Mouse (Mus musculus): ENCODE data around the gene H2afx. TPM values are rescaled to one million over a fixed set of nuclear protein-coding genes. Genes with fewer than 3 reads are reported as not detected.
"Not testable (repeated sequence)": the region's sequence is repeated elsewhere in the genome, so short reads cannot be mapped to it uniquely, and the experiment has no call there.

The H2afx gene
- polyA plus RNA-seq, 1 experiment: 123 TPM

- no peak overlapping the region for H3K4me3 ChIP-seq
- H3K79me2 ChIP-seq (ENCODE audit: control insufficient read depth, insufficient read depth): peaks cover 11% of the 10 kb centered on the region
- no peaks in the 10 kb centered on the region for H3K27me3 ChIP-seq (ENCODE audit: control insufficient read depth, insufficient read depth, insufficient read length)
- H3K4me2 ChIP-seq (ENCODE audit: low read depth): no peak overlapping the region
- TF ChIP-seq POLR2A (IDR thresholded peaks at IDR 0.05; ENCODE audit: insufficient read length, low read depth) (no peak), CEBPB (IDR thresholded peaks at IDR 0.05; ENCODE audit: insufficient read depth, poor library complexity, severe bottlenecking) (no peak), TCF3 (IDR thresholded peaks at IDR 0.05; ENCODE audit: insufficient read length, low read depth) (no peak), USF1 (IDR thresholded peaks at IDR 0.05; ENCODE audit: low read depth) (no peak), MYOG (IDR thresholded peaks at IDR 0.05; ENCODE audit: control insufficient read depth in 1 of 3, insufficient read depth in 1 of 3, insufficient read length in 2 of 3, low read depth in 2 of 3) (no peak), TCF12 (IDR thresholded peaks at IDR 0.05; ENCODE audit: insufficient read depth, poor library complexity, severe bottlenecking) (no peak), SRF (IDR thresholded peaks at IDR 0.05; ENCODE audit: control insufficient read depth, insufficient read length, low read depth) (no peak), E2F4 (IDR thresholded peaks at IDR 0.05; ENCODE audit: insufficient read depth) (no peak), REST (IDR thresholded peaks at IDR 0.05; ENCODE audit: insufficient read depth, insufficient read length) (no peak), MYOD1 (IDR thresholded peaks at IDR 0.05; ENCODE audit: control insufficient read depth in 1 of 3, insufficient read length in 2 of 3, low read depth in 2 of 3) (no peak)
- no peak overlapping the region for H3ac ChIP-seq (ENCODE audit: control insufficient read depth, insufficient read length)
- H3K36me3 ChIP-seq (ENCODE audit: control insufficient read depth, insufficient read depth): peaks cover 24% of the 10 kb centered on the region
These were observed 22.7 kb downstream of the H2afx start for GRCm38 (mm10) chr9:44357207-44357606.

GRCm38 (mm10) chr9:44361190-44361917 is 26.9 kb downstream of the H2afx start, which contains the start of gene Vps11:
Gene Vps11, minus strand, starts transcription at chr9:44361670.
- H3K36me3 ChIP-seq (ENCODE audit: control insufficient read depth, insufficient read depth): peaks cover 7% of the 10 kb centered on the region
- H3K4me2 ChIP-seq (ENCODE audit: low read depth): peak within 1 kb of the TSS; percentile 91
- H3K79me2 ChIP-seq (ENCODE audit: control insufficient read depth, insufficient read depth): peaks cover 11% of the 10 kb centered on the region
- no peaks in the 10 kb centered on the region for H3K27me3 ChIP-seq (ENCODE audit: control insufficient read depth, insufficient read depth, insufficient read length)
- H3ac ChIP-seq (ENCODE audit: control insufficient read depth, insufficient read length): peak within 1 kb of the TSS; percentile 24
- TF ChIP-seq MYOG (IDR thresholded peaks at IDR 0.05; ENCODE audit: control insufficient read depth in 1 of 3, insufficient read depth in 1 of 3, insufficient read length in 2 of 3, low read depth in 2 of 3): no peak
- no peak for TF ChIP-seq MYOD1 (IDR thresholded peaks at IDR 0.05; ENCODE audit: control insufficient read depth in 1 of 3, insufficient read length in 2 of 3, low read depth in 2 of 3)
- no peak for TF ChIP-seq E2F4 (IDR thresholded peaks at IDR 0.05; ENCODE audit: insufficient read depth)
- no peak for TF ChIP-seq CEBPB (IDR thresholded peaks at IDR 0.05; ENCODE audit: insufficient read depth, poor library complexity, severe bottlenecking)
- peak; percentile 100 for TF ChIP-seq USF1 (IDR thresholded peaks at IDR 0.05; ENCODE audit: low read depth)
- peak; percentile 43 for TF ChIP-seq MAX (IDR thresholded peaks at IDR 0.05; ENCODE audit: low read depth)
- peak; percentile 75 for TF ChIP-seq POLR2A (IDR thresholded peaks at IDR 0.05; ENCODE audit: insufficient read length, low read depth)
- TF ChIP-seq TCF3 (IDR thresholded peaks at IDR 0.05; ENCODE audit: insufficient read length, low read depth): no peak
- no peak for TF ChIP-seq REST (IDR thresholded peaks at IDR 0.05; ENCODE audit: insufficient read depth, insufficient read length)
- peak; percentile 90 for TF ChIP-seq POLR2AphosphoS2 (IDR thresholded peaks at IDR 0.05; ENCODE audit: insufficient read length, low read depth)
- TF ChIP-seq SRF (IDR thresholded peaks at IDR 0.05; ENCODE audit: control insufficient read depth, insufficient read length, low read depth): peak; percentile 22
- TF ChIP-seq TCF12 (IDR thresholded peaks at IDR 0.05; ENCODE audit: insufficient read depth, poor library complexity, severe bottlenecking): no peak
- peak within 1 kb of the TSS; percentile 73 for H3K4me3 ChIP-seq

- Histone ChIP-seq H3K4me2 (ENCODE audit: low read depth) (peak overlapping the region; percentile 91), H3K79me2 (ENCODE audit: control insufficient read depth, insufficient read depth) (peaks cover 11% of the 10 kb centered on the region), H3K4me3 (peak overlapping the region; percentile 73), H3ac (ENCODE audit: control insufficient read depth, insufficient read length) (peak overlapping the region; percentile 24)
- not testable (repeated sequence) for H3K27me3 ChIP-seq (ENCODE audit: control insufficient read depth, insufficient read depth, insufficient read length); H3K36me3 ChIP-seq (ENCODE audit: control insufficient read depth, insufficient read depth)
These were observed 27.4 kb downstream of the H2afx start for GRCm38 (mm10) chr9:44361931-44362330.

- no peak for TF ChIP-seq POLR2AphosphoS2 (IDR thresholded peaks at IDR 0.05; ENCODE audit: insufficient read length, low read depth)
- TF ChIP-seq MAX (IDR thresholded peaks at IDR 0.05; ENCODE audit: low read depth): no peak
- TF ChIP-seq TCF12 (IDR thresholded peaks at IDR 0.05; ENCODE audit: insufficient read depth, poor library complexity, severe bottlenecking): no peak
- no peak for TF ChIP-seq POLR2A (IDR thresholded peaks at IDR 0.05; ENCODE audit: insufficient read length, low read depth)
- no peak for TF ChIP-seq E2F4 (IDR thresholded peaks at IDR 0.05; ENCODE audit: insufficient read depth)
- TF ChIP-seq MYOD1 (IDR thresholded peaks at IDR 0.05; ENCODE audit: control insufficient read depth in 1 of 3, insufficient read length in 2 of 3, low read depth in 2 of 3): no peak
- TF ChIP-seq CEBPB (IDR thresholded peaks at IDR 0.05; ENCODE audit: insufficient read depth, poor library complexity, severe bottlenecking): no peak
- TF ChIP-seq MYOG (IDR thresholded peaks at IDR 0.05; ENCODE audit: control insufficient read depth in 1 of 3, insufficient read depth in 1 of 3, insufficient read length in 2 of 3, low read depth in 2 of 3): no peak
- TF ChIP-seq REST (IDR thresholded peaks at IDR 0.05; ENCODE audit: insufficient read depth, insufficient read length): no peak
- TF ChIP-seq TCF3 (IDR thresholded peaks at IDR 0.05; ENCODE audit: insufficient read length, low read depth): no peak
- TF ChIP-seq USF1 (IDR thresholded peaks at IDR 0.05; ENCODE audit: low read depth): no peak
- TF ChIP-seq SRF (IDR thresholded peaks at IDR 0.05; ENCODE audit: control insufficient read depth, insufficient read length, low read depth): no peak
- no peaks in the 10 kb centered on the region for H3K27me3 ChIP-seq (ENCODE audit: control insufficient read depth, insufficient read depth, insufficient read length)
- no peak overlapping the region for H3ac ChIP-seq (ENCODE audit: control insufficient read depth, insufficient read length)
- no peak overlapping the region for H3K4me3 ChIP-seq
- peaks cover 11% of the 10 kb centered on the region for H3K79me2 ChIP-seq (ENCODE audit: control insufficient read depth, insufficient read depth)
- H3K36me3 ChIP-seq (ENCODE audit: control insufficient read depth, insufficient read depth): no peaks in the 10 kb centered on the region
- no peak overlapping the region for H3K4me2 ChIP-seq (ENCODE audit: low read depth)
These were observed 30.0 kb downstream of the H2afx start for GRCm38 (mm10) chr9:44364480-44364879.

- no peaks in the 10 kb centered on the region for H3K79me2 ChIP-seq (ENCODE audit: control insufficient read depth, insufficient read depth)
- H3K36me3 ChIP-seq (ENCODE audit: control insufficient read depth, insufficient read depth): no peaks in the 10 kb centered on the region
- TF ChIP-seq MYOD1 (IDR thresholded peaks at IDR 0.05; ENCODE audit: control insufficient read depth in 1 of 3, insufficient read length in 2 of 3, low read depth in 2 of 3) (no peak), POLR2AphosphoS2 (IDR thresholded peaks at IDR 0.05; ENCODE audit: insufficient read length, low read depth) (no peak), USF1 (IDR thresholded peaks at IDR 0.05; ENCODE audit: low read depth) (no peak), TCF12 (IDR thresholded peaks at IDR 0.05; ENCODE audit: insufficient read depth, poor library complexity, severe bottlenecking) (no peak), MAX (IDR thresholded peaks at IDR 0.05; ENCODE audit: low read depth) (no peak), SRF (IDR thresholded peaks at IDR 0.05; ENCODE audit: control insufficient read depth, insufficient read length, low read depth) (no peak), REST (IDR thresholded peaks at IDR 0.05; ENCODE audit: insufficient read depth, insufficient read length) (no peak), CEBPB (IDR thresholded peaks at IDR 0.05; ENCODE audit: insufficient read depth, poor library complexity, severe bottlenecking) (no peak), POLR2A (IDR thresholded peaks at IDR 0.05; ENCODE audit: insufficient read length, low read depth) (no peak), E2F4 (IDR thresholded peaks at IDR 0.05; ENCODE audit: insufficient read depth) (no peak), MYOG (IDR thresholded peaks at IDR 0.05; ENCODE audit: control insufficient read depth in 1 of 3, insufficient read depth in 1 of 3, insufficient read length in 2 of 3, low read depth in 2 of 3) (no peak), TCF3 (IDR thresholded peaks at IDR 0.05; ENCODE audit: insufficient read length, low read depth) (no peak)
- H3K27me3 ChIP-seq (ENCODE audit: control insufficient read depth, insufficient read depth, insufficient read length): no peaks in the 10 kb centered on the region
- H3ac ChIP-seq (ENCODE audit: control insufficient read depth, insufficient read length): no peak overlapping the region
- no peak overlapping the region for H3K4me3 ChIP-seq
- H3K4me2 ChIP-seq (ENCODE audit: low read depth): no peak overlapping the region
These were observed 38.9 kb downstream of the H2afx start for GRCm38 (mm10) chr9:44373386-44373785.
